Mouse (Mus musculus) midbrain, embryonic 15.5 days (tissue): ENCODE data around the gene Kcnc2. TPM values are rescaled to one million over a fixed set of nuclear protein-coding genes. Genes with fewer than 3 reads are reported as not detected.

Experiments used
- ATAC-seq: fragments of 200-750 bp; cut with Nextera tagmentation; replicated peaks from 2 replicates; pipeline ENCODE4 v1.8.0; 2017; ENCODE audit warnings: moderate TSS enrichment
- H3K27ac ChIP-seq: fragments of 300-500 bp; sonication (generic); 2 replicates; pipeline ENCODE4 v1.5.1; 2015; ENCODE audit warnings: mild to moderate bottlenecking, inconsistent platforms
- H3K27me3 ChIP-seq: fragments of 300-500 bp; sonication (generic); replicated peaks from 2 replicates; pipeline ENCODE4 v1.6.1; 2015; ENCODE audit warnings: inconsistent platforms
- H3K36me3 ChIP-seq: fragments of 300-500 bp; sonication (generic); replicated peaks from 2 replicates; pipeline ENCODE4 v1.6.1; 2015; ENCODE audit warnings: inconsistent platforms
- H3K4me1 ChIP-seq: fragments of 300-500 bp; sonication (generic); 2 replicates; pipeline ENCODE4 v1.6.1; 2015; ENCODE audit warnings: inconsistent platforms
- H3K4me2 ChIP-seq: fragments of 300-500 bp; sonication (generic); 2 replicates; pipeline ENCODE4 v1.6.1; 2015; ENCODE audit warnings: inconsistent platforms, mild to moderate bottlenecking, moderate library complexity
- H3K4me3 ChIP-seq: fragments of 300-500 bp; sonication (generic); 2 replicates; pipeline ENCODE4 v1.5.1; 2015; ENCODE audit warnings: mild to moderate bottlenecking, inconsistent platforms
- H3K9ac ChIP-seq: fragments of 300-500 bp; sonication (generic); 2 replicates; pipeline ENCODE4 v1.6.1; 2015; ENCODE audit warnings: mild to moderate bottlenecking, inconsistent platforms
- H3K9me3 ChIP-seq: fragments of 300-500 bp; sonication (generic); 2 replicates; pipeline ENCODE4 v1.6.1; 2016; ENCODE audit warnings: inconsistent platforms
- WGBS: fragments of 180-500 bp; shearing (Covaris S2); methylation state at CpG from one replicate; pipeline ENCODE4 v1.1.7; 2015; ENCODE audit warnings: mixed read lengths; 5-methylcytosine and 5-hydroxymethylcytosine counted together
- polyA plus RNA-seq: library from polyadenylated mRNA; unstranded; fragments of >200 nt; fragmentation: Nextera tagmentation; extraction: Ambion mirVana; gene quantifications from 2 replicates; pipeline ENCODE4 v1.2.1, GENCODE M21; 2015

Gene Kcnc2
- polyA plus RNA-seq, 1 experiment from 2014 or later = 7.8 TPM

- Histone ChIP-seq H3K4me2 (no peak overlapping the region), H3K9ac (no peak overlapping the region), H3K4me1 (peaks cover 7% of the 10 kb centered on the region; the same call in 1 of the 2 replicates), H3K9me3 (no peaks in the 10 kb centered on the region), H3K27me3 (no peaks in the 10 kb centered on the region), H3K27ac (no peak overlapping the region), H3K4me3 (no peak overlapping the region), H3K36me3 (no peaks in the 10 kb centered on the region)
- 0 out of 2 replicates have a peak, but pooled peaks have one; percentile 17 for ATAC-seq
- WGBS = 34% methylated on average over 9 of the region's 9 CpGs
These were observed 129.9 kb downstream of the Kcnc2 start for GRCm38 (mm10) chr10:112400591-112401404.

DNA sequence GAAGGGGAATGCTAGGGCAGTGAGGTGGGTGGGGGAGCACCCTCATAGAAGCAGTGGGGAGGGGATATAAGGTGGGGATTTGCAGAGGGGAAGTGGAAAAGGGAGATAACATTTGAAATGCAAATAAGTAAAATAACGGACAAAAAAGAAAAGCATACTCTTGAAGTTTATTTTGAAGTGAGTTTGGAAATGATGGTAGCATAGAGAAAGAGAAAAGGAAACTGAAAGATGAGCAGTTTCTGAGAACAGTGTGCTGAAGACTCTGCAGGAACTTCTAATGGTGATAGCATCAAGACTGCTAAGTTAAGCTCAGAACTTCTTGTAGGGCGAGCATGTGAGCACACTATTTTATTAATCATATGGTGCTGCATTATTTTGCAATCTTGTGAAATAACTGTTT, 138.6 kb downstream of the Kcnc2 start:
- no peaks in the 10 kb centered on the region for H3K36me3 ChIP-seq
- no peaks in the 10 kb centered on the region for H3K27me3 ChIP-seq
- no peaks in the 10 kb centered on the region for H3K9me3 ChIP-seq
- H3K9ac ChIP-seq = no peak overlapping the region
- H3K4me1 ChIP-seq = no peaks in the 10 kb centered on the region
- no peak overlapping the region for H3K4me3 ChIP-seq
- 71% methylated on average over 2 of the region's 2 CpGs for WGBS
- no peak overlapping the region for H3K4me2 ChIP-seq
- no peak for ATAC-seq
- no peak overlapping the region for H3K27ac ChIP-seq

DNA sequence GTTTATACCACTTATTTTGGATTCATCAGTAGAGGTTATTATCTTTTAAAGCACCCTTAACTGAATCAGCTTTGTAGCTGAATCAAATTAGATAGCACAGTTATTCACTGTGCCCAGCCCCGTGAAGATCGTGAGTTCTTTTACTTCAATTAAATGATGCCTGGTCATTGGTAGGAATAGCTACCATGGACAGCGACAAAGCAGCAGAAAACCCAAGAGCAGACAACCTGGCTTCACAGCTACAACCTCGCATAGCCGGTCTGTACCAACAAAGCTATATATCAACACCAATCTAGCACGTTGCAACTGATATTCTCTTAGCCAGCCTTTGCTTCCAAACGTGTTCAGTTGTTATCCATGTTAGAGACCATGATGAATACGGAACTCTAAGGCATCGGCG, 152.4 kb downstream of the Kcnc2 start:
- Histone ChIP-seq H3K27ac (no peak overlapping the region), H3K27me3 (no peaks in the 10 kb centered on the region), H3K4me3 (no peak overlapping the region), H3K36me3 (no peaks in the 10 kb centered on the region), H3K9me3 (no peaks in the 10 kb centered on the region), H3K4me1 (no peaks in the 10 kb centered on the region), H3K9ac (no peak overlapping the region), H3K4me2 (no peak overlapping the region)
- 62% methylated on average over 10 of the region's 10 CpGs for WGBS
- no peak for ATAC-seq

- no peaks in the 10 kb centered on the region for H3K27me3 ChIP-seq
- H3K36me3 ChIP-seq = no peaks in the 10 kb centered on the region
- no peaks in the 10 kb centered on the region for H3K9me3 ChIP-seq
- H3K4me2 ChIP-seq = no peak overlapping the region
- 89% methylated on average over 2 of the region's 2 CpGs for WGBS
- H3K9ac ChIP-seq = no peak overlapping the region
- no peak overlapping the region for H3K27ac ChIP-seq
- no peaks in the 10 kb centered on the region for H3K4me1 ChIP-seq
- ATAC-seq = no peak
- no peak overlapping the region for H3K4me3 ChIP-seq
These were observed 166.0 kb downstream of the Kcnc2 start for GRCm38 (mm10) chr10:112436950-112437349.

- Histone ChIP-seq H3K36me3 (no peaks in the 10 kb centered on the region), H3K9me3 (no peaks in the 10 kb centered on the region), H3K9ac (no peak overlapping the region), H3K4me1 (0 out of 2 replicates have a peak, but pooled peaks cover 4% of the 10 kb centered on the region), H3K27ac (no peak overlapping the region), H3K4me3 (no peak overlapping the region), H3K27me3 (no peaks in the 10 kb centered on the region), H3K4me2 (no peak overlapping the region)
- ATAC-seq = no peak
- WGBS = 66% methylated on average over 4 of the region's 4 CpGs
These were observed 173.7 kb downstream of the Kcnc2 start for GRCm38 (mm10) chr10:112444640-112445039.

DNA sequence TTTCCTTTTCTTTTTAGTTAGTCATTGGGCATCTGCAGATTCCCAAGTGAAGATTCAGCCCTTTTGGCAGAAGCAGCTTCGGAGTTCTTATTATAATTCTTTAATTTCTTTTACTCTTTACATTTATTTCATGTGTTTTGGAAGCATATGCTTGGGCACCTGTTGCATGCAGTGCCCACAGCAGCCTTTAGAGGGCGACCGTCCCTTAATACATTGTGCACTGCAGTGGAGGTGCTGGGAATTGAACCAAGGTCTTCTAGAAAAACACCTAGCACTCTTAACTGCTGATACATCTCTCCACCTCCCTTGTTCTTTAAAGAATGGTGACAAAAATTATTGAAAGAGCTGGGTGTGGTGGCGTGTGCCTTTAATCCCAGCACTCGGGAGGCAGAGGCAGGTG, 180.0 kb downstream of the Kcnc2 start:
- H3K4me1 ChIP-seq = no peaks in the 10 kb centered on the region
- H3K4me2 ChIP-seq = no peak overlapping the region
- no peak overlapping the region for H3K4me3 ChIP-seq
- 0 out of 2 replicates have a peak, but pooled peaks cover 4% of the 10 kb centered on the region for H3K9me3 ChIP-seq
- no peak overlapping the region for H3K9ac ChIP-seq
- no peak overlapping the region for H3K27ac ChIP-seq
- no peaks in the 10 kb centered on the region for H3K27me3 ChIP-seq
- 82% methylated on average over 5 of the region's 5 CpGs for WGBS
- no peak for ATAC-seq
- peaks cover 2% of the 10 kb centered on the region; the same call in 1 of the 2 replicates for H3K36me3 ChIP-seq

GRCm38 (mm10) chr10:112468689-112469384, 197.9 kb downstream of the Kcnc2 start:
- WGBS = 92% methylated on average over 6 of the region's 6 CpGs

DNA sequence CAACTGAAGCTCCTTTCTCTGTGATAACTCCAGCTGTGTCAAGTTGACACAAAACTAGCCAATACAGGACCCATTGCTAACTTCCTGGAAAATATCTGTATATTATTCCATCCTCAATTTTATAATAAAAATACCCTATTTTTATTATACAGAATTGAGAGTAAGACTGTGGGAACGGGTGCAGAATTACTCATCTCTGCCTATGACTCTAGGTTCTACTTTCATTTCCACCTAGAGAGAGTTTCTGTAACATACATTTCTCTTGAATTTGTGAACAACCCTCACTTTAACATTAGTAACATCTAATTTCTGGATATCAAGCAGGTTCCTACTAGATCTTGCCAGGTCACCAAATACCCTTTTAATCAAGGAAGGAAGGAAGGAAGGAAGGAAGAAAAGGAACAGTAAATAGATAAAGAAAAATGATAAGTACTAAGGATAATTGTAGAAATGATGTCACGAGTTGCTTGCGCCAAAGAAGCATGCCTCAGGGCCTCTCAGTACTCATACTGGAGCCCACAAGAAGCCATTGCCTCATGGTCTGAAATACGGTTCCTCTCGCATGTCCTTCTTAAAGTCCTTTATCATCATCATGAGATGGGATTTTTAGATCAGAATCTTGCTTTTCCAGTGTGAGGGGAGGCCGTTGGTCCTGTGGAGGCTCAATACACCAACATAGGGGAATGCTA, 203.3 kb downstream of the Kcnc2 start:
- Histone ChIP-seq H3K9ac (no peak overlapping the region), H3K4me2 (no peak overlapping the region), H3K9me3 (no peaks in the 10 kb centered on the region), H3K27ac (no peak overlapping the region), H3K36me3 (no peaks in the 10 kb centered on the region), H3K4me3 (no peak overlapping the region), H3K27me3 (no peaks in the 10 kb centered on the region), H3K4me1 (no peaks in the 10 kb centered on the region)
- no peak for ATAC-seq
- WGBS = 90% methylated on average over 6 of the region's 6 CpGs

More at GRCm38 (mm10) chr10:112468689-112469384, 197.9 kb downstream of the Kcnc2 start:
- no peak overlapping the region for H3K27ac ChIP-seq
- H3K4me1 ChIP-seq = no peaks in the 10 kb centered on the region
- ATAC-seq = no peak
- no peak overlapping the region for H3K4me3 ChIP-seq
- no peaks in the 10 kb centered on the region for H3K36me3 ChIP-seq
- H3K27me3 ChIP-seq = no peaks in the 10 kb centered on the region
- no peak overlapping the region for H3K4me2 ChIP-seq
- no peaks in the 10 kb centered on the region for H3K9me3 ChIP-seq
- H3K9ac ChIP-seq = no peak overlapping the region

DNA sequence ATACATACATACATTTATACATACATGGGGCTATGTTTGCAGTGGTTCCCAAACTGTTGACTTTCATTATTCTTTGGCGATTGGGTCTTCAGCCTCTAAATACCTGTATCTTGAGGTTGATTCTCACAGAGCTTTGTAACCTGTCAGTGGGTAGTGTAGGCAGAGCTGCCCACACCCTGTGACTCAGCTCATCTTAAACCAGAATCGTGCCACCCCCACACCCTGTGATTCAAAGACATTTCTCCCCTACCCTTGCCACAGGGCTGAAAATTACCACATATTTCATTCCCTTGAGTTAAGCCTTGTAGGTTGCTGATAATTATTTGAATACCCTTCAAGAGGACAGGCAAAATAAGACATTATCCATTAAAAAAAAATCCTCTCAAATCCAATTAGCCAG, 210.5 kb downstream of the Kcnc2 start:
- Histone ChIP-seq H3K4me2 (no peak overlapping the region), H3K9ac (no peak overlapping the region), H3K36me3 (no peaks in the 10 kb centered on the region), H3K9me3 (no peaks in the 10 kb centered on the region), H3K27me3 (no peaks in the 10 kb centered on the region), H3K4me3 (no peak overlapping the region), H3K27ac (no peak overlapping the region), H3K4me1 (no peaks in the 10 kb centered on the region)
- WGBS = 75% methylated on average over 2 of the region's 2 CpGs
- no peak for ATAC-seq

DNA sequence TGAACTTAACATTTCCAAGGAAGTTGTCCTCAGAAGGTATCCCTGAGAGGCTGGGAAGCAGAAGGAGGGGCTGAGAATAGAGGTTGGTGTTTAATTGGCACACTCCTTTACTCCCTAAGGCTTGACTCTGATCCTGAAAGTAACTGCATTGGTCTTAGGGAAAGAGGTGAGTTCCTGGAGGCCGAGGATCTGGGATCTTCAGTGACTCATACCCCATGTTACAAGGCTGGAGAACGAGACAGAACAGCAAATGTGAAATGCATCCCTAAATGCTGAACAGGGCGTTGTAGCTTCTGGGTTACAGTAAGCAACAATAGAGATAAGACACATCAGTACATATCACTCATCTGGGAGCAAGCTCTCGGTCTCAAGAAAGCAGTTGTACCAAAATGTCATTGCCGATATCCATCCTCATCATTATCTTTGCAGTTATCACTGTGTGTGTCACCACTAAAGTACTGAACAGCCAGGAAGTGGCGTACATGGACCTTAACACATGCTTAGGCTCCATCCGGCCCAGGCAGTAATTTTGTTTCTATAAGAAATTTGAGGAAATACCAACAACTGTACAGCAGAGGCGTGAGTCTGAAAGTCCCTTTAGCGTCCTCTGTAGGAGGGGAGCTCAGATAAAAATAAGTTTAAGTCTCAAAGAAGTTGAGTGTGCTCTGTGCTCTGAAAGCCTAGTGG, 211.1 kb downstream of the Kcnc2 start:
- no peak overlapping the region for H3K4me3 ChIP-seq
- H3K27ac ChIP-seq = no peak overlapping the region
- H3K27me3 ChIP-seq = no peaks in the 10 kb centered on the region
- no peak for ATAC-seq
- no peaks in the 10 kb centered on the region for H3K36me3 ChIP-seq
- H3K9ac ChIP-seq = no peak overlapping the region
- no peaks in the 10 kb centered on the region for H3K9me3 ChIP-seq
- H3K4me1 ChIP-seq = no peaks in the 10 kb centered on the region
- WGBS = 86% methylated on average over 9 of the region's 9 CpGs
- H3K4me2 ChIP-seq = no peak overlapping the region

DNA sequence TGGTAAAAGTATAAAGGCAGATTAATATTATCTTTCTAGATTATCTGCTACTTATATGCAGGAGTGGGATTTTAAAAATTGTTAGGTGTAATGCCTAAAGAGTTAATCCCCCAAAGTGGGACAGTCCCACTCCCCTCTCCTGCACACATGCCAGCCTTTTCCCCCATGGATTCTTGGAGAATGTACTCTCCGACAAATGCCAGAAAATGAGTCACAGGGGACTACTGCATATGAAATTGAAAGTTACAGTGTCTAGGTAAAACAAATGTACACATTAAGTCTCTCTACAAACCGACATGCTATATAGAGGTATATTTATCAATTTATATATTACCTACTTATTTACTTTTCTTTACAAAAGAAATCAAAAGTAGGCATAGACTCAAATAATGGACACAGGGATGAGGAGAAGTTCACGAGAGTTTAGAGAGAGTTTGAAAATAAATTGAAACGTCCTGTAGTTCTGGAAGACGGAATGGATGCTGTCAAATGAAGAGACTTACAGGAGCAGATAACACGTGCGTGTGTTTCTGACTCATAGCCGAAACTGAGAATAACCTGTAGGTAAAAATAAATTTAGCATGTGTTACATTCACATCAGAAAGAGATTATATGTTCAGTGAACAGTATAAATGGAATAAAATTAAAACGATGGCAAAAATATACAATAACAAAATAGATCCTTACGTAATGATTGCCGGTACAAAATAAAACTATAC, 213.6 kb downstream of the Kcnc2 start:
- WGBS = 85% methylated on average over 11 of the region's 11 CpGs
- Histone ChIP-seq H3K36me3 (no peaks in the 10 kb centered on the region), H3K4me1 (no peaks in the 10 kb centered on the region), H3K9me3 (no peaks in the 10 kb centered on the region), H3K4me2 (no peak overlapping the region), H3K9ac (no peak overlapping the region), H3K4me3 (no peak overlapping the region), H3K27ac (no peak overlapping the region), H3K27me3 (no peaks in the 10 kb centered on the region)
- ATAC-seq = no peak
